10 mouse cellular contexts compared by ENCODE assay signal in genomic region chr5:112847985-112848542, GRCm38 (mm10). TPM values are rescaled to one million over a fixed set of nuclear protein-coding genes. Genes with fewer than 3 reads are reported as not detected.
DNase-seq lines count a peak whose midpoint lies in the region; ATAC-seq and TF ChIP-seq lines count a peak whose summit lies in the region.
"Had no signal": no experiment of that assay in that cellular context is flagged by ENCODE, and none has a peak within 500 bp of the region (broad histone marks: within the 10 kb centered on the region; RNA-seq: fewer than 3 reads in every experiment).

No protein-coding gene starts in this region.

- no peak overlapping the region for H3K4me3 ChIP-seq in embryonic facial prominence, embryonic 13.5 days
- H3K4me3 ChIP-seq in hindbrain, embryonic 15.5 days = no peak overlapping the region
- H3K4me3 ChIP-seq in midbrain, embryonic 14.5 days (replicated peaks; ENCODE audit: low read depth, low read length) = no peak overlapping the region
- H3K4me3 ChIP-seq: liver, embryonic 12.5 days had no signal

- H3K27me3 ChIP-seq in embryonic facial prominence, embryonic 13.5 days = peaks cover 24% of the 10 kb centered on the region
- H3K27me3 ChIP-seq in hindbrain, embryonic 15.5 days = no peaks in the 10 kb centered on the region
- no peaks in the 10 kb centered on the region for H3K27me3 ChIP-seq in midbrain, embryonic 14.5 days (ENCODE audit: control insufficient read depth, insufficient read depth, low read length)

- H3K27ac ChIP-seq in embryonic facial prominence, embryonic 13.5 days = no peak overlapping the region
- no peak overlapping the region for H3K27ac ChIP-seq in hindbrain, embryonic 15.5 days (replicated peaks)
- no peak overlapping the region for H3K27ac ChIP-seq in midbrain, embryonic 14.5 days (replicated peaks; ENCODE audit: low read depth, low read length)
- H3K27ac ChIP-seq: liver, embryonic 12.5 days had no signal

- TF ChIP-seq POLR2A in brain, embryonic 14.5 days (IDR thresholded peaks at IDR 0.05; ENCODE audit: borderline replicate concordance, extremely low read depth, insufficient read depth, insufficient read length, poor library complexity, severe bottlenecking) = no peak

- no peak overlapping the region for H3K9ac ChIP-seq in embryonic facial prominence, embryonic 13.5 days
- no peak overlapping the region for H3K9ac ChIP-seq in hindbrain, embryonic 15.5 days
- no peak overlapping the region for H3K9ac ChIP-seq in midbrain, embryonic 14.5 days (replicated peaks; ENCODE audit: low read length)
- H3K9ac ChIP-seq: liver, embryonic 12.5 days had no signal

- no peak for ATAC-seq in embryonic facial prominence, embryonic 13.5 days (ENCODE audit: insufficient number of reproducible peaks, insufficient read depth, low FRiP score, low TSS enrichment, low read depth)
- no peak for ATAC-seq in hindbrain, embryonic 15.5 days (ENCODE audit: low FRiP score, low read depth)
- ATAC-seq in midbrain, embryonic 14.5 days (ENCODE audit: low FRiP score, low TSS enrichment) = no peak
- ATAC-seq: liver, embryonic 12.5 days had no signal

- peak; percentile 72 for DNase-seq in brain, embryonic 14.5 days (ENCODE audit: low read depth)
- DNase-seq in midbrain, embryonic 14.5 days = peak; percentile 68
- DNase-seq in cerebellum, postnatal 14 days = no peak
- no peak for DNase-seq in thymus, postnatal 36 days
- no peak for DNase-seq in layer of hippocampus, postnatal 25 days (ENCODE audit: extremely low spot score in 1 of 2, low spot score in 1 of 2)
- DNase-seq: gastrocnemius, postnatal 25 days had no signal

- no peak for TF ChIP-seq CTCF in brain, embryonic 14.5 days (IDR thresholded peaks at IDR 0.05; ENCODE audit: borderline replicate concordance, extremely low read depth, insufficient read depth, insufficient read length)

- H3K36me3 ChIP-seq in embryonic facial prominence, embryonic 13.5 days = no peaks in the 10 kb centered on the region
- H3K36me3 ChIP-seq in hindbrain, embryonic 15.5 days = no peaks in the 10 kb centered on the region
- no peaks in the 10 kb centered on the region for H3K36me3 ChIP-seq in midbrain, embryonic 14.5 days (ENCODE audit: control insufficient read depth, insufficient read depth, low read length)
- H3K36me3 ChIP-seq: G1E; liver, embryonic 12.5 days had no signal

- H3K9me3 ChIP-seq in embryonic facial prominence, embryonic 13.5 days = no peaks in the 10 kb centered on the region
- no peaks in the 10 kb centered on the region for H3K9me3 ChIP-seq in hindbrain, embryonic 15.5 days
- H3K9me3 ChIP-seq in midbrain, embryonic 14.5 days (ENCODE audit: control insufficient read depth, low read length) = no peaks in the 10 kb centered on the region
- H3K9me3 ChIP-seq: liver, embryonic 12.5 days had no signal

- WGBS in embryonic facial prominence, embryonic 13.5 days = 7% methylated on average over 24 of the region's 25 CpGs
- WGBS in hindbrain, embryonic 15.5 days = 5% methylated on average over 25 of the region's 25 CpGs
- WGBS in midbrain, embryonic 14.5 days = 5% methylated on average over 25 of the region's 25 CpGs

- H3K4me1 ChIP-seq in embryonic facial prominence, embryonic 13.5 days = peaks cover 44% of the 10 kb centered on the region
- peaks cover 70% of the 10 kb centered on the region for H3K4me1 ChIP-seq in hindbrain, embryonic 15.5 days (replicated peaks)
- peaks cover 60% of the 10 kb centered on the region for H3K4me1 ChIP-seq in midbrain, embryonic 14.5 days (ENCODE audit: control insufficient read depth, insufficient read depth, low read length)
- H3K4me1 ChIP-seq: liver, embryonic 12.5 days had no signal

- peak overlapping the region; percentile 43 for H3K4me2 ChIP-seq in embryonic facial prominence, embryonic 13.5 days
- peak overlapping the region; percentile 29 for H3K4me2 ChIP-seq in hindbrain, embryonic 15.5 days
- H3K4me2 ChIP-seq in midbrain, embryonic 14.5 days (ENCODE audit: low read length) = peak overlapping the region; percentile 4; the same call in 1 of the 2 replicates
- H3K4me2 ChIP-seq: liver, embryonic 12.5 days had no signal

RNA-seq across cellular contexts. Expression of gene Myo18b, which starts 48.1 kb away (rescaled TPM):
- 1.1 and 1.8 TPM in 2 replicates for polyA plus RNA-seq in brain, embryonic 14.5 days (2012; rRNA removed)
- polyA plus RNA-seq in embryonic facial prominence, embryonic 13.5 days (2015; fragmentation: Nextera tagmentation; extraction: Ambion mirVana) = 0.89 and 1.9 TPM in 2 replicates
- polyA plus RNA-seq in hindbrain, embryonic 15.5 days (2015; fragmentation: Nextera tagmentation; extraction: Ambion mirVana) = 1.0 and 1.5 TPM in 2 replicates
- 0.87 and 1.4 TPM in 2 replicates for polyA plus RNA-seq in midbrain, embryonic 14.5 days (2014; fragmentation: Nextera tagmentation; extraction: Ambion mirVana)
- 1 to 10 TPM; 1.0 to 1.7 TPM for total RNA-seq in layer of hippocampus, postnatal 25 days (2021)
- polyA plus RNA-seq: G1E had no signal

Comparison
In these comparisons a context has a peak if more than half of its experiments do, and no peak if none do; other contexts are left out.
1. DNase-seq: peak in brain, embryonic 14.5 days (single experiment) and midbrain, embryonic 14.5 days (single experiment); none in cerebellum, postnatal 14 days (0 of 2), thymus, postnatal 36 days (0 of 2) and layer of hippocampus, postnatal 25 days (0 of 2).
2. Peak in every context shown above with its lines, with median percentiles within 50 percentile points of each other: H3K4me2 ChIP-seq.